ENCODE assay signal across 29 mouse cellular contexts in genomic region chr7:82233201-82233600, GRCm38 (mm10). TPM values are rescaled to one million over a fixed set of nuclear protein-coding genes. Genes with fewer than 3 reads are reported as not detected.
DNase-seq lines count a peak whose midpoint lies in the region; ATAC-seq lines count a peak whose summit lies in the region.
"Had no signal": no experiment of that assay in that cellular context is flagged by ENCODE, and none has a peak within 500 bp of the region (broad histone marks: within the 10 kb centered on the region; RNA-seq: fewer than 3 reads in every experiment).

No protein-coding gene starts in this region.

- H3K27ac ChIP-seq in kidney, embryonic 15.5 days, result peak overlapping the region; percentile 29; the same call in 1 of the 2 replicates
- H3K27ac ChIP-seq in limb, embryonic 10.5 days, result 0 out of 2 replicates have a peak overlapping the region, but pooled peaks have one; percentile 8
- H3K27ac ChIP-seq: forebrain, embryonic 10.5 days; forebrain, embryonic 13.5 days; heart, adult 2 months; heart, embryonic 10.5 days; hindbrain, embryonic 12.5 days; hindbrain, embryonic 15.5 days had no signal

- no peak overlapping the region for H3K4me2 ChIP-seq in kidney, embryonic 15.5 days
- H3K4me2 ChIP-seq: forebrain, embryonic 13.5 days; heart, embryonic 13.5 days; hindbrain, embryonic 12.5 days; hindbrain, embryonic 15.5 days had no signal

- no peak overlapping the region for H3K4me3 ChIP-seq in kidney, embryonic 15.5 days (replicated peaks)
- H3K4me3 ChIP-seq in limb, embryonic 10.5 days, result no peak overlapping the region
- H3K4me3 ChIP-seq: forebrain, embryonic 10.5 days; forebrain, embryonic 13.5 days; heart, adult 2 months; heart, embryonic 10.5 days; heart, embryonic 13.5 days; hindbrain, embryonic 12.5 days; hindbrain, embryonic 15.5 days had no signal

- no peak for DNase-seq in kidney, postnatal 14 days
- DNase-seq in thymus, postnatal 25 days, result peak; percentile 11
- no peak for DNase-seq in thymus, postnatal 0 days (ENCODE audit: low spot score)
- peak; percentile 61 for DNase-seq in R1 (ENCODE audit: low read depth, low spot score)
- no peak for DNase-seq in limb, embryonic 10.5 days (ENCODE audit: low spot score)
- no peak for DNase-seq in liver
- DNase-seq in ovary, postnatal 14 days (ENCODE audit: low spot score), result no peak
- DNase-seq: adrenal gland, adult 8-10 months; adrenal gland, postnatal 25 days; cerebellum, adult 11-12 months; cerebellum, adult 8-10 months; cerebellum, postnatal 10 days; cerebellum, postnatal 36 days; embryo, embryonic 11 days; gastrocnemius, postnatal 10 days; gastrocnemius, postnatal 36 days; heart, adult 2 months; heart, postnatal 14 days had no signal

- WGBS in kidney, embryonic 15.5 days, result 55% methylated on average over 7 of the region's 7 CpGs
- 54% methylated on average over 7 of the region's 7 CpGs for WGBS in limb, embryonic 10.5 days

- H3K9ac ChIP-seq in kidney, embryonic 15.5 days, result no peak overlapping the region
- H3K9ac ChIP-seq: forebrain, embryonic 13.5 days; heart, embryonic 13.5 days; hindbrain, embryonic 12.5 days; hindbrain, embryonic 15.5 days had no signal

- H3K36me3 ChIP-seq in kidney, embryonic 15.5 days, result no peaks in the 10 kb centered on the region
- no peaks in the 10 kb centered on the region for H3K36me3 ChIP-seq in limb, embryonic 10.5 days
- H3K36me3 ChIP-seq: forebrain, embryonic 10.5 days; G1E; heart, embryonic 10.5 days; heart, embryonic 13.5 days; hindbrain, embryonic 12.5 days; hindbrain, embryonic 15.5 days had no signal

- ATAC-seq in kidney, embryonic 15.5 days (replicated peaks; ENCODE audit: low FRiP score), result no peak
- ATAC-seq: activated CD4-positive, CD25-positive, alpha-beta regulatory T cell, adult 4 months; forebrain, embryonic 13.5 days; forebrain, embryonic 16.5 days; Patski had no signal

- no peaks in the 10 kb centered on the region for H3K9me3 ChIP-seq in kidney, embryonic 15.5 days (replicated peaks)
- H3K9me3 ChIP-seq in limb, embryonic 10.5 days (replicated peaks), result no peaks in the 10 kb centered on the region
- H3K9me3 ChIP-seq: forebrain, embryonic 10.5 days; forebrain, embryonic 13.5 days; heart, embryonic 10.5 days; heart, embryonic 13.5 days; hindbrain, embryonic 12.5 days; hindbrain, embryonic 15.5 days had no signal

- peaks cover 23% of the 10 kb centered on the region for H3K4me1 ChIP-seq in kidney, embryonic 15.5 days
- H3K4me1 ChIP-seq in limb, embryonic 10.5 days, result peaks cover 27% of the 10 kb centered on the region

- no peaks in the 10 kb centered on the region for H3K27me3 ChIP-seq in kidney, embryonic 15.5 days
- H3K27me3 ChIP-seq in limb, embryonic 10.5 days (ENCODE audit: low read depth, poor library complexity, severe bottlenecking), result no peaks in the 10 kb centered on the region
- H3K27me3 ChIP-seq: forebrain, embryonic 13.5 days; heart, embryonic 13.5 days; hindbrain, embryonic 12.5 days; hindbrain, embryonic 15.5 days; Patski had no signal

RNA-seq across cellular contexts. Expression of gene Sh3gl3, which starts 59.6 kb away (rescaled TPM):
- polyA plus RNA-seq in kidney, embryonic 15.5 days (2015; fragmentation: Nextera tagmentation; extraction: Ambion mirVana), result 11.6 and 13.7 TPM in 2 replicates
- polyA plus RNA-seq in thymus, postnatal 0 days (2015; fragmentation: Nextera tagmentation; extraction: Ambion mirVana), result 4.1 and 5.5 TPM in 2 replicates
- polyA plus RNA-seq in limb, embryonic 10.5 days (2016; fragmentation: Nextera tagmentation; extraction: Ambion mirVana), result 11.1 and 15.6 TPM in 2 replicates
- polyA plus RNA-seq: G1E had no signal

Comparison
In these comparisons a context has a peak if more than half of its experiments do, and no peak if none do; other contexts are left out.
1. DNase-seq: peak in thymus, postnatal 25 days (single experiment) and R1 (single experiment); none in kidney, postnatal 14 days (single experiment), thymus, postnatal 0 days (single experiment), limb, embryonic 10.5 days (single experiment), liver (single experiment) and ovary, postnatal 14 days (single experiment).